In genomic region chr3:22022418-22022817, GRCm38 (mm10) we compare ENCODE assay signal across 11 mouse cellular contexts. TPM values are rescaled to one million over a fixed set of nuclear protein-coding genes. Genes with fewer than 3 reads are reported as not detected.
A peak's percentile ranks its signal among the peaks of the same experiment; 100 is the strongest.
DNase-seq lines count a peak whose midpoint lies in the region; ATAC-seq lines count a peak whose summit lies in the region.
"Had no signal": no experiment of that assay in that cellular context is flagged by ENCODE, and none has a peak within 500 bp of the region (broad histone marks: within the 10 kb centered on the region; RNA-seq: fewer than 3 reads in every experiment).

No protein-coding gene starts in this region.

- H3K36me3 ChIP-seq in intestine, embryonic 15.5 days: no peaks in the 10 kb centered on the region
- no peaks in the 10 kb centered on the region for H3K36me3 ChIP-seq in splenic B cell, adult 2 months (ENCODE audit: control insufficient read depth, insufficient read depth, low read length, poor library complexity, severe bottlenecking)
- H3K36me3 ChIP-seq in hindbrain, embryonic 10.5 days: no peaks in the 10 kb centered on the region
- H3K36me3 ChIP-seq: embryonic facial prominence, embryonic 15.5 days; liver, embryonic 15.5 days; neural tube, embryonic 13.5 days had no signal

- WGBS in intestine, embryonic 15.5 days: 54% methylated on average over 2 of the region's 2 CpGs
- WGBS in hindbrain, embryonic 10.5 days: 61% methylated on average over 2 of the region's 2 CpGs

- no peak overlapping the region for H3K9ac ChIP-seq in intestine, embryonic 15.5 days
- H3K9ac ChIP-seq: embryonic facial prominence, embryonic 15.5 days; liver, embryonic 15.5 days; neural tube, embryonic 13.5 days had no signal

- H3K4me1 ChIP-seq in intestine, embryonic 15.5 days (replicated peaks): peaks cover 7% of the 10 kb centered on the region
- H3K4me1 ChIP-seq in hindbrain, embryonic 10.5 days (replicated peaks): peaks cover 24% of the 10 kb centered on the region
- H3K4me1 ChIP-seq: embryonic facial prominence, embryonic 15.5 days had no signal

- H3K27ac ChIP-seq in intestine, embryonic 15.5 days: no peak overlapping the region
- no peak overlapping the region for H3K27ac ChIP-seq in hindbrain, embryonic 10.5 days
- H3K27ac ChIP-seq: embryonic facial prominence, embryonic 15.5 days; liver, embryonic 15.5 days; neural tube, embryonic 13.5 days had no signal

- H3K4me3 ChIP-seq in intestine, embryonic 15.5 days (replicated peaks): no peak overlapping the region
- no peak overlapping the region for H3K4me3 ChIP-seq in hindbrain, embryonic 10.5 days
- H3K4me3 ChIP-seq: embryonic facial prominence, embryonic 15.5 days; liver, embryonic 15.5 days; neural tube, embryonic 13.5 days had no signal

- H3K27me3 ChIP-seq in intestine, embryonic 15.5 days (replicated peaks): no peaks in the 10 kb centered on the region
- no peaks in the 10 kb centered on the region for H3K27me3 ChIP-seq in splenic B cell, adult 2 months (ENCODE audit: control insufficient read depth, insufficient read depth, low read length, poor library complexity, severe bottlenecking)
- no peaks in the 10 kb centered on the region for H3K27me3 ChIP-seq in hindbrain, embryonic 10.5 days (ENCODE audit: insufficient read depth, poor library complexity, severe bottlenecking)
- H3K27me3 ChIP-seq: embryonic facial prominence, embryonic 15.5 days; liver, embryonic 15.5 days; neural tube, embryonic 13.5 days had no signal

- peak; percentile 78 for ATAC-seq in intestine, embryonic 15.5 days

- no peak overlapping the region for H3K4me2 ChIP-seq in intestine, embryonic 15.5 days (replicated peaks)
- H3K4me2 ChIP-seq: embryonic facial prominence, embryonic 15.5 days; liver, embryonic 15.5 days; neural tube, embryonic 13.5 days had no signal

- peak; percentile 14 to 26 for DNase-seq in cerebellum, postnatal 25 days
- DNase-seq in cerebellum, postnatal 36 days: no peak
- DNase-seq in CD4-positive helper T cell, adult 2 months (ENCODE audit: low read depth, low spot score): peak; percentile 28
- peak; percentile 25 for DNase-seq in splenic B cell, adult 2 months (ENCODE audit: low read depth, low spot score)
- no peak for DNase-seq in adrenal gland, adult (ENCODE audit: inconsistent age in 2 of 2, low spot score in 1 of 2)
- no peak for DNase-seq in retina, postnatal 1 day
- no peak for DNase-seq in hindbrain, embryonic 10.5 days (ENCODE audit: low spot score)

- H3K9me3 ChIP-seq in intestine, embryonic 15.5 days: no peaks in the 10 kb centered on the region
- no peaks in the 10 kb centered on the region for H3K9me3 ChIP-seq in hindbrain, embryonic 10.5 days
- H3K9me3 ChIP-seq: embryonic facial prominence, embryonic 15.5 days; liver, embryonic 15.5 days; neural tube, embryonic 13.5 days had no signal

RNA-seq across cellular contexts. Expression of gene Tbl1xr1, which starts 54.0 kb away (rescaled TPM):
- polyA plus RNA-seq in intestine, embryonic 15.5 days (2015; fragmentation: Nextera tagmentation; extraction: Ambion mirVana): 12.9 and 13.5 TPM in 2 replicates
- 19.7 and 26.5 TPM in 2 replicates for polyA plus RNA-seq in hindbrain, embryonic 10.5 days (2016; fragmentation: Nextera tagmentation; extraction: Ambion mirVana)

Comparison
In these comparisons a context has a peak if more than half of its experiments do, and no peak if none do; other contexts are left out.
1. DNase-seq: peak in cerebellum, postnatal 25 days (2 of 2), CD4-positive helper T cell, adult 2 months (single experiment) and splenic B cell, adult 2 months (single experiment); none in cerebellum, postnatal 36 days (0 of 2), adrenal gland, adult (0 of 2), retina, postnatal 1 day (single experiment) and hindbrain, embryonic 10.5 days (single experiment).